Mouse (Mus musculus): ENCODE results near the gene Zfp385a.
A peak's percentile ranks its signal among the peaks of the same experiment; 100 is the strongest.

DNA sequence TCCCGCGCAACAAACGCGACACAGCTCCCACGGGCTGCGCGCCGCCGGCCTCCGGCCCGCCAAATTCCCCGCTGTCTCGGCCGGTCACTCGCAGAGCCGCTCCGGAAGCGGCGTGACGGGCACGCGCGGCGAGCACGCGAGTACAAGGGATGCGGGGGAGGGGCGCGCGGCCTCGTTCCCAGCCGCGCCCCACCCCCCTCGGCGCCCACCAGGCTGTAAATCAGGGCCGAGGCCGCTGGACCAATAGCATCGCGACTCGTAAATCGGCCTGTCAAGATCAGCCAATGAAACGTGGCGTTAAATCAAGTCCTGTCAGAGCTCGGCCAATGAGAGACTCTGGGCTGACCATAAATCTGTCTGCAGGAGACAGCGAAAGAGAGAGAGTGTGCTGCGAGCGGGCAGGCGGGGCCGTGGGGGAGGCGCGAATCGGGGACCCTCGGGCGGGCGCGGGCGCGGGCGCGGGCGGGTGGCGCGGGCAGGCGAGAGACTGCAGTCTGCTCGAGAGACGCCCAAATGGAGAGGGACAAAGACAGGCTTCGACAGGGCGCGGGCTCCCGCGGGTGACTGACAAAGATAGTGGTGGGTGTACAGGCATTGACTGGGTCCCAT lies 34.7 kb downstream of the Zfp385a start:
- TF ChIP-seq POLR2A (IDR thresholded peaks at IDR 0.05; ENCODE audit: control insufficient read depth, low read depth, low read length) = peak; percentile 44
- TF ChIP-seq CTCF (IDR thresholded peaks at IDR 0.05; ENCODE audit: control insufficient read depth, insufficient read depth, insufficient replicate concordance, low read depth, low read length) = no peak

All from testis, adult 2 months (tissue).